Mouse (Mus musculus): ENCODE data around the gene Bola1. TPM values are rescaled to one million over a fixed set of nuclear protein-coding genes. Genes with fewer than 3 reads are reported as not detected.

Gene Bola1
- polyA plus RNA-seq, 1 experiment = 28.1 TPM

DNA sequence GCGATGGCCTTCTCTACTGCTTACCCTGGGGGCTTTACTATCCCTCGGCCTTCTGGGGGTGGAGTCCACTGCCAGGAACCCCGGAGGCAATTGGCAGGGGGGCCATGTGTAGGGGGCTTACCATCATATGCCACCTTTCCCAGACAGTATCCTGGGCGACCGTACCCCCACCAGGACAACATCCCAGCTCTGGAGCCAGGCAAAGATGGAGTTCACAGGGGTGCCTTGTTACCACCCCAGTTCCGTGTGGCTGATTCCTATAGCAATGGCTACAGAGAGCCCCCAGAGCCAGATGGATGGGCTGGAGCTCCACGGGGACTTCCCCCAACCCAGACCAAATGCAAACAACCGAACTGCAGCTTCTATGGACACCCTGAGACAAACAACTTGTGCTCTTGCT lies 64.0 kb downstream of the Bola1 start:
- DNase-seq (ENCODE audit: low spot score) = no peak

DNA sequence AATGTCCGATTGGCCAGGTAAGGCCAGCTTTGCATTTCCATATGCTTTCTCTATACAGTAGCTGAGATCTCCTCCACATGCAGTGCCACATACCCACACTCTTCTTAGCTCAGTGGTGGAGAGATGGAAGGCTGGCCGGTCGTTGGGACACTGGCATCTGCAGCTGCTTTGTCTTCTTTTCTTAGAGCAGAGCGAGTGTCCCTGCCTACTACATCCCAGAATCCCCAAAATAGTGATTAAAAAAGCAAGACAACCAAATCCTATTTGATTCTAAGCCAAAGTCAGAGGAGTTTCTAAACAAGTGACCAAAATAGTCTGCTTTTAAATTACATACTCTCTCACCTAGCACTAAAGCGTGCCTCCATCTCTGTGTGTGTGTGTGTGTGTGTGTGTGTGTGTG lies 66.9 kb downstream of the Bola1 start:
- no peak for DNase-seq (ENCODE audit: low spot score)

DNA sequence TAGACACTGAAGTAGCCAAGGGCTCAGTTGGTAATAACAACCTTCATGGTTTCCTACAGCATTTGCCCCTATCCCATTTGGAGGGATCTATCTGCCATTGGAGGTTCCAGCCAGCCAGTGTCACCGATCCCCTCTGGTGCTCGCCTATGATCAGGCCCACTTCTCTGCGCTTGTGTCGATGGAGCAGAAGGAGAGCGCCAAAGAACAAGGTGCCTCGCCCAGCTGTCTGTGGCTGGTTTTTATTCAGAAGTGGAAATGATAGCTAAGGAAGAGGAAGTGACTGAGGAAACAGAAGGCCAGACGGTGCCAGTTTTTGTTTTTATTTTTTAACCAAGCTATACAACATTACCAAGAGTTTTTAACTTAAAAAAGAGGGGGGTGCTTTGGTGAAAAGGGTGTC lies 67.7 kb downstream of the Bola1 start:
- DNase-seq (ENCODE audit: low spot score) = no peak

GRCm38 (mm10) chr3:96147950-96148349 lies 71.6 kb downstream of the Bola1 start:
- DNase-seq (ENCODE audit: low spot score) = no peak

Other genes starting within 250 kb of the Bola1 start
- gene Plekho1, start 223.7 kb downstream of the Bola1 start, polyA plus RNA-seq (2012; rRNA removed) = 196 and 224 TPM in 2 replicates
- 15.3 and 20.3 TPM in 2 replicates for gene Vps45, start 161.2 kb downstream of the Bola1 start, polyA plus RNA-seq (2012; rRNA removed)
- 11.1 and 16.8 TPM in 2 replicates for gene Otud7b, start 115.2 kb downstream of the Bola1 start, polyA plus RNA-seq (2012; rRNA removed)
- 33.7 and 35.7 TPM in 2 replicates for gene Mtmr11, start 57.7 kb downstream of the Bola1 start, polyA plus RNA-seq (2012; rRNA removed)
- 48.6 and 52.3 TPM in 2 replicates for gene Sf3b4, start 47.4 kb downstream of the Bola1 start, polyA plus RNA-seq (2012; rRNA removed)
- 8.6 and 9.4 TPM in 2 replicates for gene Sv2a, start 38.6 kb downstream of the Bola1 start, polyA plus RNA-seq (2012; rRNA removed)
- gene Hist2h2ab, start 156 bp upstream of the Bola1 start, polyA plus RNA-seq (2012; rRNA removed) = 0.60 and 0.74 TPM in 2 replicates
- 0.76 and 0.99 TPM in 2 replicates for gene Hist2h2ac, start 1.2 kb upstream of the Bola1 start, polyA plus RNA-seq (2012; rRNA removed)
- 7.7 TPM in 2 replicates for gene Hist2h2be, start 1.4 kb upstream of the Bola1 start, polyA plus RNA-seq (2012; rRNA removed)
- gene Hist2h3c2, start 19.4 kb upstream of the Bola1 start, polyA plus RNA-seq (2012; rRNA removed) = 8.6 and 14.3 TPM in 2 replicates
- 6.9 and 41.2 TPM in 2 replicates for gene Hist2h2aa2, start 20.6 kb upstream of the Bola1 start, polyA plus RNA-seq (2012; rRNA removed)
- 140 and 149 TPM in 2 replicates for gene Hist2h2aa1, start 25.8 kb upstream of the Bola1 start, polyA plus RNA-seq (2012; rRNA removed)
- gene Hist2h3c1, start 27.0 kb upstream of the Bola1 start, polyA plus RNA-seq (2012; rRNA removed) = not detected in 2 replicates
- gene Hist2h4, start 43.6 kb upstream of the Bola1 start, polyA plus RNA-seq (2012; rRNA removed) = 1.4 and 1.6 TPM in 2 replicates
- gene Hist2h3b, start 48.9 kb upstream of the Bola1 start, polyA plus RNA-seq (2012; rRNA removed) = 1.9 and 3.2 TPM in 2 replicates
- 0.69 TPM in 1 of 2 replicates, not detected in the other for gene Hist2h2bb, start 50.0 kb upstream of the Bola1 start, polyA plus RNA-seq (2012; rRNA removed)
- gene Fcgr1, start 74.3 kb upstream of the Bola1 start, polyA plus RNA-seq (2012; rRNA removed) = 4.9 and 5.6 TPM in 2 replicates
- gene BC107364, start 232.6 kb upstream of the Bola1 start, polyA plus RNA-seq (2012; rRNA removed) = 0.15 and 0.29 TPM in 2 replicates